Mouse (Mus musculus) stomach, postnatal 0 days (tissue): ENCODE measurements around the gene Cox5a.

Source experiments
- CTCF ChIP-seq: IDR thresholded peaks from 2 replicates; pipeline ENCODE4 v1.5.1; 2016; ENCODE audit warnings: antibody characterized with exemption, low read depth, mild to moderate bottlenecking, moderate library complexity
- EP300 ChIP-seq: optimal IDR thresholded peaks from 2 replicates; pipeline ENCODE3; 2016; ENCODE audit warnings: antibody characterized with exemption

GRCm38 (mm10) chr9:57505700-57506099, 15.4 kb upstream of the Cox5a start:
- no peak for TF ChIP-seq EP300
- TF ChIP-seq CTCF: no peak
